Mouse (Mus musculus): Measurements from ENCODE around the gene Irf9. TPM values are rescaled to one million over a fixed set of nuclear protein-coding genes. Genes with fewer than 3 reads are reported as not detected.

The Irf9 gene
- total and polyA plus RNA-seq, 3 experiments, result 8.5 to 14.8 TPM; not detected in 1

GRCm38 (mm10) chr14:55561860-55562259 is 41.5 kb upstream of the Irf9 start:
- no peaks in the 10 kb centered on the region for H3K9me3 ChIP-seq (replicated peaks; ENCODE audit: insufficient read depth, low read length)
- peaks cover 0 to 18% of the 10 kb centered on the region in 2 experiments; a peak in 2 of 4 replicates for H3K36me3 ChIP-seq (ENCODE audit: control insufficient read depth in 1 of 2, insufficient read depth in 2 of 2, low read length in 2 of 2)
- no peaks in the 10 kb centered on the region; the same call in none of the 2 replicates for H3K79me2 ChIP-seq (ENCODE audit: control insufficient read depth, insufficient read depth, low read length, poor library complexity)
- no peak overlapping the region for H3K9ac ChIP-seq (ENCODE audit: control insufficient read depth, low read depth, low read length, poor library complexity, severe bottlenecking)
- no peak overlapping the region for H3K4me3 ChIP-seq (ENCODE audit: control insufficient read depth in 1 of 2, insufficient read depth in 1 of 2, low read depth in 2 of 2, low read length in 2 of 2)
- no peak for TF ChIP-seq MAFK (IDR thresholded peaks at IDR 0.05; ENCODE audit: borderline replicate concordance, low read depth, low read length)
- no peak for TF ChIP-seq POLR2A (IDR thresholded peaks at IDR 0.05; ENCODE audit: control insufficient read depth in 1 of 2, insufficient read depth in 1 of 2, low read depth in 1 of 2, low read length in 2 of 2, poor library complexity in 1 of 2)
- TF ChIP-seq POLR2AphosphoS2 (IDR thresholded peaks at IDR 0.05; ENCODE audit: low read length), result no peak
- no peak for TF ChIP-seq MAZ (IDR thresholded peaks at IDR 0.05; ENCODE audit: low read depth, low read length)
- no peak for TF ChIP-seq SIN3A (IDR thresholded peaks at IDR 0.05; ENCODE audit: low read length)
- TF ChIP-seq ELF1 (IDR thresholded peaks at IDR 0.05; ENCODE audit: low read depth, low read length), result no peak
- no peak for TF ChIP-seq ZKSCAN1 (IDR thresholded peaks at IDR 0.05; ENCODE audit: low read depth, low read length)
- no peak for TF ChIP-seq HCFC1 (IDR thresholded peaks at IDR 0.05; ENCODE audit: low read depth, low read length)
- no peak for TF ChIP-seq ZNF384 (IDR thresholded peaks at IDR 0.05; ENCODE audit: low read depth, low read length)
- no peak for TF ChIP-seq JUND (IDR thresholded peaks at IDR 0.05; ENCODE audit: low read depth, low read length)
- no peak for TF ChIP-seq MXI1 (IDR thresholded peaks at IDR 0.05; ENCODE audit: low read depth, low read length)
- no peak for TF ChIP-seq TAL1 (IDR thresholded peaks at IDR 0.05; ENCODE audit: low read length)
- no peak for TF ChIP-seq RCOR1 (IDR thresholded peaks at IDR 0.05; ENCODE audit: low read depth, low read length)
- TF ChIP-seq MAX (IDR thresholded peaks at IDR 0.05; ENCODE audit: low read length), result no peak
- TF ChIP-seq USF2 (IDR thresholded peaks at IDR 0.05; ENCODE audit: borderline replicate concordance in 1 of 2, insufficient read depth in 1 of 2, low read depth in 1 of 2, low read length in 2 of 2), result no peak
- no peak for TF ChIP-seq RAD21 (IDR thresholded peaks at IDR 0.05; ENCODE audit: low read depth, low read length)
- no peak for TF ChIP-seq TBP (IDR thresholded peaks at IDR 0.05; ENCODE audit: low read depth, low read length)
- no peak for TF ChIP-seq NRF1 (IDR thresholded peaks at IDR 0.05; ENCODE audit: insufficient read depth, low read depth, low read length, poor library complexity, severe bottlenecking)
- no peak overlapping the region for H3K27ac ChIP-seq (ENCODE audit: control insufficient read depth, low read depth, low read length)
- H3K27me3 ChIP-seq (ENCODE audit: control insufficient read depth in 1 of 2, insufficient read depth in 2 of 2, low read length in 2 of 2), result no peaks in the 10 kb centered on the region
- H3K4me1 ChIP-seq (ENCODE audit: control insufficient read depth in 1 of 2, insufficient read depth in 2 of 2, low read length in 2 of 2), result peaks cover 7 to 18% of the 10 kb centered on the region in 2 experiments; a peak in 3 of 4 replicates
- no peak for DNase-seq (ENCODE audit: low read depth, low spot score)

- Histone ChIP-seq H3K9ac (ENCODE audit: control insufficient read depth, low read depth, low read length, poor library complexity, severe bottlenecking) (no peak overlapping the region), H3K27ac (ENCODE audit: control insufficient read depth, low read depth, low read length) (no peak overlapping the region), H3K4me3 (ENCODE audit: control insufficient read depth in 1 of 2, insufficient read depth in 1 of 2, low read depth in 2 of 2, low read length in 2 of 2) (no peak overlapping the region), H3K4me1 (ENCODE audit: control insufficient read depth in 1 of 2, insufficient read depth in 2 of 2, low read length in 2 of 2) (peaks cover under 1 to 12% of the 10 kb centered on the region in 2 experiments; a peak in 3 of 4 replicates), H3K79me2 (ENCODE audit: control insufficient read depth, insufficient read depth, low read length, poor library complexity) (no peaks in the 10 kb centered on the region; the same call in none of the 2 replicates), H3K36me3 (ENCODE audit: control insufficient read depth in 1 of 2, insufficient read depth in 2 of 2, low read length in 2 of 2) (peaks cover 0 to 10% of the 10 kb centered on the region in 2 experiments; a peak in 2 of 4 replicates), H3K27me3 (ENCODE audit: control insufficient read depth in 1 of 2, insufficient read depth in 2 of 2, low read length in 2 of 2) (no peaks in the 10 kb centered on the region), H3K9me3 (replicated peaks; ENCODE audit: insufficient read depth, low read length) (no peaks in the 10 kb centered on the region)
- TF ChIP-seq ETS1 (IDR thresholded peaks at IDR 0.05; ENCODE audit: low read depth, low read length) (no peak), GATA1 (IDR thresholded peaks at IDR 0.05; ENCODE audit: low read depth, low read length) (no peak), TCF12 (IDR thresholded peaks at IDR 0.05; ENCODE audit: low read depth, low read length) (no peak), JUND (IDR thresholded peaks at IDR 0.05; ENCODE audit: low read depth, low read length) (no peak), TBP (IDR thresholded peaks at IDR 0.05; ENCODE audit: low read depth, low read length) (no peak), ZMIZ1 (IDR thresholded peaks at IDR 0.05; ENCODE audit: low read depth, low read length) (no peak), MAZ (IDR thresholded peaks at IDR 0.05; ENCODE audit: low read depth, low read length) (no peak), SMC3 (IDR thresholded peaks at IDR 0.05; ENCODE audit: low read depth, low read length) (no peak), MAFK (IDR thresholded peaks at IDR 0.05; ENCODE audit: borderline replicate concordance, low read depth, low read length) (no peak), CTCF (IDR thresholded peaks at IDR 0.05 in 2 of 3, conservative IDR thresholded peaks at IDR 0.05 in 1 of 3; ENCODE audit: control insufficient read depth in 1 of 3, insufficient read depth in 1 of 3, low read depth in 2 of 3, low read length in 3 of 3, poor library complexity in 1 of 3, severe bottlenecking in 1 of 3) (no peak), HCFC1 (IDR thresholded peaks at IDR 0.05; ENCODE audit: low read depth, low read length) (no peak), MYC (IDR thresholded peaks at IDR 0.05; ENCODE audit: low read depth, low read length) (no peak), E2F4 (IDR thresholded peaks at IDR 0.05; ENCODE audit: borderline replicate concordance, low read depth, low read length) (no peak), SIN3A (IDR thresholded peaks at IDR 0.05; ENCODE audit: low read length) (no peak), ZKSCAN1 (IDR thresholded peaks at IDR 0.05; ENCODE audit: low read depth, low read length) (no peak)
- no peak for DNase-seq (ENCODE audit: low read depth, low spot score)
Observed at GRCm38 (mm10) chr14:55563249-55563648, 40.1 kb upstream of the Irf9 start.

All from MEL (cell line).